Mouse (Mus musculus): ENCODE measurements at regions not wholly inside any gene's neighbourhood (a gene's known extent, or its start where the extent isn't known, plus 50 kb on each side); places are given as distances from the start of the nearest gene placed in this dataset.

DNA sequence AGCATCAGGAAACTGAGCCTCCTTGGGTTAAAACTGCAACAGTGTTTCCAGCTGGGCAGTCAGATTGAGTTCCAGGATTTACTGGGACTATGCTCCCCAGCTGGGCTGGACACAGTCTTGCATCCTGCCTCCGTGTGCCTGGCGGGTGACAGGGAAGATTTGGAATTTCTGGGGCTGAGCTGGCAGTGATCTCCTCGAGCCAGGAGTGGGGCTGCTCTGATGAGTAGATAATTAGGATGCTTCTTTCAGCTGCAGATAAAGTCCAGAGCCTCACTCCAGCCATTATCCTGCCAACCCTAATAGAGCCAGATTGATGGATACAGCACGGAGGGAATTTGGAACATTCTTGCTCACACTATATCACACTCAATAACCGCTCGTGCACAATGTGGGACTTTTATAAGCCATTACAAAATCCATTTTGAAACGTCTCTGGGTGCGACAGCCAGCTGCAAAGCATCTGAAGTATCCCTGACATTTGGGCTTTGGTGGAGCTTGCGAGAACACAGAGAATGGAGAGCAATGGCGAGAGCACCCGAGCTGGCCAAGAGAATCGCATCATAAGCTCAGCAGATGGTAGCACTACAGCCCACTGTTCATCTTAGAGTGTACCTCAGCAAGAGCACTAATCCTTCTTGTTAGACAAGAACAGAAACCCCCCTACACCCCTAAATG lies 311.6 kb upstream of the Klf4 start:
- DNase-seq (ENCODE audit: low spot score in 2 of 2): no peak

GRCm38 (mm10) chr4:55838568-55838967 lies 306.3 kb upstream of the Klf4 start:
- DNase-seq (ENCODE audit: low spot score in 2 of 2): no peak

GRCm38 (mm10) chr4:55824047-55824760 lies 291.9 kb upstream of the Klf4 start:
- DNase-seq (ENCODE audit: low spot score in 2 of 2): no peak

DNA sequence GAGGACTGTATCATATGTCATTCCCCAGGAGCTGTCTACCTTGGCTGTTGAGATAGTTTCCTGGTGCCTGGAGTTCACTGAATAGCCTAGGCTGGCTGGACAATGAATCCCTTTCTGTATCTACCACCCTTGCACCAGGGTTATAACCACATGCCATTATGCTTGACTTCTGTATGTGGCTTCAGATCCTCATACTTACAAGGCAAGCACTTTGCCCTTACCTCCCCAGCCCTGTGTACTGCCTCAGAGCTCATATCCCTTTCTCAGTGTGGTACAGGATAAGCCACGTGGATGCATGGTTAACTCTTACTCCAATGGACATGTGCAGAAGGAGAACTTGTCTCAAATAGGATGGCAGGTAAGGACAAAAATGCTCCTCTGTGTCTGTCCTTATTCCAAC lies 291.3 kb upstream of the Klf4 start:
- DNase-seq (ENCODE audit: low spot score in 2 of 2): no peak

GRCm38 (mm10) chr4:55817035-55817818 lies 285.0 kb upstream of the Klf4 start:
- no peak for DNase-seq (ENCODE audit: low spot score in 2 of 2)

DNA sequence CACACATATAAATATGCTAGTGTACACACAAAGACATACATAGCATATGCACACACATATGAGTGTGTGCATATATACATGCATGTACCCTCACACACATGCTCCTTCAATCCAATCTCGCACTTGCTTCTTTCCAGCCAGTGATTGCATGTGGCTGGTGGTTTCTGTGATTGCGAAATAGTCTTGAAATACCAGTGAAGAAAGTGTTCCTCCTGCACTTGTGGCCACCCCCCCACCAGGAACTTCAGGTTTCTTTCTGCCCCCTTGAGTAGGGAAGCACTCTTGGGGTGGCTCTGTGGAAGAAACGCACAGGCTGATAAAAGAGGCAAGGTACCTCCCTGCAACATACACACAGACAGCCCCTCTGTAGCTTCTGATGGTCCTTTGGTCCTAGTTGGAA lies 283.6 kb upstream of the Klf4 start:
- no peak for DNase-seq (ENCODE audit: low spot score in 2 of 2)

GRCm38 (mm10) chr4:55812846-55813245 lies 280.6 kb upstream of the Klf4 start:
- no peak for DNase-seq (ENCODE audit: low spot score in 2 of 2)

GRCm38 (mm10) chr4:55811656-55812055 lies 279.4 kb upstream of the Klf4 start:
- DNase-seq (ENCODE audit: low spot score in 2 of 2): no peak

DNA sequence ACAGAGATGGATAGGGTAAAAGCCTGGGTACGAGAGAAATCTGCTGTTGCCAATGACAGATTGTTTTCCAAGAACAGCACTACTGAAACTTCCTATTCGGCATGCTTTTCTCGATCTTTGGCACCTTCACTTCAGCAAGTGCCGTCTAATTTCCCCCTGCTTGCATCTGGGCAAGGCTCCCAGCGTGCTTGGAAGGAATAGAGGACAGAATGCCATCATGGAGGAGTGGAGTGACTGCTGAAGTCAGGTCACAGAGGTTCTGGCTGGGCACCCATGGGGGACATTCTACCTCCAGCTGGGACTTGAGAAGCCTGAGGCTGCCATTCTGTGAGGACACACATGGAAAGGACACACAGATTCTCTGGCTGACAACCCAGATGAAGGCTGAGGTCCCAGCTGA lies 276.2 kb upstream of the Klf4 start:
- DNase-seq (ENCODE audit: low spot score in 2 of 2): no peak

DNA sequence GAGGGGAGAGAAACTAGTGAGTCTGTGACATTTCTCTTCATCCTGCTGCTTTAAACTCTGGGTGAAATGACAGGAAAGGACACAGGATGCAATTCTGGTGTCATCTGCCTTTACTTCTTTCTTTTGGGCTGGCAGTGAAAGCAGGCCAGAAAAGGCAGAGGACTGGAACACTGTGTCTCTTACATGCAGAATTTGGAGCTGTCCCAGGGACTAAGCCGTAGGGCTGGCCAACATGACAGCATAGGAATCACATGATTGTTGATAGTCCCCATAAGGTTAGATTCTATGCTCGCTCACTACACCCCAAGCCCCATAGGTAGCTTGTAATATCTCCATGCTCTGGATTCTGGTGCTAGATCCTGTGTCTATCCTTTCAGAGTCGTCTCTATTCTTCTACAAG lies 274.5 kb upstream of the Klf4 start:
- DNase-seq (ENCODE audit: low spot score in 2 of 2): no peak

DNA sequence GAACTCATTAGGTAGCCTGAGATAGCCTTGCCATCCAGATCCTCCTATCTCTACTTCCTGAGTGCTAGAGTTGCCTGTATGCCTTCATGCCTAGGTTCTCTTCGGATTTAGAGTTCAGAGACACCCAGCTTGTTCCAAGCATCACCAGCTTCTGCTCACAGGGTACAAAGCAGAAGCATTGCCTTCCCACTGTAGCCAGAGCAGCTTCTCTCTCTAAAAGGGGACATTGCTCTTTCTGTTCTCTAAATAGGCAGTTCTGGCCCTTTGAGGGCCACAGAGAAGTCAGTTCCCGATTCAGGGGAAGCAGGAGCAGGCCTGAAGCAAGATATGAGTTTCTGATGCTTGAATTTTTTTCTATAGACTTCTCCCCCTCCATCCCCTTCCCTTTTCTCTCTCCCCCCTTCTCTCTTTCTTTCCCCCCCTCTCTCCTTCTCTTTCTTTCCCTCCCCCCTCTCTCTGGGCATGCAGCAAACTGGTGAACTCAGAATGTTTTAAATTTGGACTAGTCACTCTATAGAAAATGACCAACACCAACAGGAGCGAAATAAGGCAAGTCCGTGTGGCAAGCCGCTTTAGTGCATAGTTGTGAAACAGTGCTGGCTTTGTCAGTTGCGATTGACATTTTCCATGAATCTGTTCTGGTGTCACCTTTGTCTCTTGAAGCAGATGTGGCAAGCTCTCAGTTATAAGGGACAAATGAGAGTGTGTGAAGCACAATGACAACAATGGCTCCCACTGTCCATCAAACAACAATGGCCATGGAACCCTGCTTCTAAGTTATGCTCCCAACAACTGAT lies 273.2 kb upstream of the Klf4 start:
- DNase-seq (ENCODE audit: low spot score in 2 of 2): no peak

- no peak for DNase-seq (ENCODE audit: low spot score in 2 of 2)
Observed at GRCm38 (mm10) chr4:55802101-55802500, 269.8 kb upstream of the Klf4 start.

- DNase-seq (ENCODE audit: low spot score in 2 of 2): no peak
Observed at GRCm38 (mm10) chr4:55798099-55798498, 265.8 kb upstream of the Klf4 start.

- DNase-seq (ENCODE audit: low spot score in 2 of 2): no peak
Observed at GRCm38 (mm10) chr4:55781329-55781847, 249.1 kb upstream of the Klf4 start.

GRCm38 (mm10) chr4:55779581-55779980 lies 247.3 kb upstream of the Klf4 start:
- DNase-seq (ENCODE audit: low spot score in 2 of 2): peak; percentile 37 to 71

DNA sequence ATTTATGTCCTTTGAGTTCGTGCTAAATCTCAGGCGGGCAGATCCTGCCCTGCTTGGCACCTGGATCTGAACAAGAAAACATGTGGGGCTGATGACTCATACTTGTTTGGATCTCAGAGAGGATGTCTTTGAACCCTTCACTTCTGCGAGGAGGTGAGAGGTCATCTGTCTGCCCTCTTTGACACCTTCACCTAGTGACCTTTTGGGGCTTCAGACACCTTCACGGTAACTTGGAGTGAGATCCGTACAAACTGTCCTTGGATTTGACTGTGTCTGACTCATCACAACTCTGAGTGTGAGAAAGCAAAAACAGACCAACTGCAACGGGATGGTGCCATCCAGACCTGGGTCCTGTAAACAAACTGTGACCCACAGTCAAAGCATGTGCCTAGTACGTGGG lies 243.6 kb upstream of the Klf4 start:
- DNase-seq (ENCODE audit: low spot score in 2 of 2): no peak

- no peak for DNase-seq (ENCODE audit: low spot score in 2 of 2)
Observed at GRCm38 (mm10) chr4:55774571-55774970, 242.3 kb upstream of the Klf4 start.

- DNase-seq (ENCODE audit: low spot score in 2 of 2): no peak
Observed at GRCm38 (mm10) chr4:55769656-55770055, 237.4 kb upstream of the Klf4 start.

DNA sequence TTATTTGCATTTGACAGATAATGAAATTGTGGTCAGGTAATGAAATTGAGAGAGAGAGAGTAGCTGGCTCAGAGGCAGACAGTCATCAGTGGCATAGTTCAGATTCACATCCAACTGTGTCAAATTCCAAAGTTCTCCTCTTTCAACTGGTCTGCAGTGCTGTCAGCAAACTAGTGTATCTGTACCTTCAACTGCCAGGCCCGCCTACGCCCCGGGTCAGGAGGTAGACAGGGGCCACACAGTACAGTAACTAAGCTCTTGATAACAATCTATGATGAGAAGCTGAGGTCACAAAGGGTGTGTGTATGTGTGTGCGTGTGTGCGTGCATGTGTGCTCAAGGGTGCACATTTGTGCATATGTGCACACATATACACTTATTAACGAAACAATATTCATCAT lies 236.1 kb upstream of the Klf4 start:
- DNase-seq (ENCODE audit: low spot score in 2 of 2): no peak

GRCm38 (mm10) chr4:55767133-55767532 lies 234.9 kb upstream of the Klf4 start:
- DNase-seq (ENCODE audit: low spot score in 2 of 2): no peak

DNA sequence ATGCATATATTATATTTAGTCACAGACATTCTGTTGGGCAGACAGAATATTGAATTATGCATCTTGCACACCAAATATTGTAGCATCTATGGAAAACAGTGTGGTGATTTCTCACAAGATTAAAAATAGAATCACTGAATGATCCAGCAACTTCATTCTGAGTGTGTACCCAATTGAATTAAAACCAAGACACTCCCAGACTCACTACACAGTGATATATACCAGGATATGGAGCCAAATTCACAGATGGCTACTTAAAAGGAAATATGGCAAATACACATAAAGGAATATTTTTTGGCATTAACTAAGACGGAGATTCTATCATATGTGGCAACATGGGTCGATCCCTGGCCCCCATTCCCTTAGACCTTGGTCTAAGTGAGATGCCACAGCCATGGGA lies 233.5 kb upstream of the Klf4 start:
- DNase-seq (ENCODE audit: low spot score in 2 of 2): no peak

Data from layer of hippocampus, adult 18-20 months (tissue).